Mouse (Mus musculus): ENCODE measurements around the gene Kif13a. TPM values are rescaled to one million over a fixed set of nuclear protein-coding genes. Genes with fewer than 3 reads are reported as not detected.

The Kif13a gene
- polyA plus RNA-seq, 1 experiment from 2014 or later = 6.3 TPM

DNA sequence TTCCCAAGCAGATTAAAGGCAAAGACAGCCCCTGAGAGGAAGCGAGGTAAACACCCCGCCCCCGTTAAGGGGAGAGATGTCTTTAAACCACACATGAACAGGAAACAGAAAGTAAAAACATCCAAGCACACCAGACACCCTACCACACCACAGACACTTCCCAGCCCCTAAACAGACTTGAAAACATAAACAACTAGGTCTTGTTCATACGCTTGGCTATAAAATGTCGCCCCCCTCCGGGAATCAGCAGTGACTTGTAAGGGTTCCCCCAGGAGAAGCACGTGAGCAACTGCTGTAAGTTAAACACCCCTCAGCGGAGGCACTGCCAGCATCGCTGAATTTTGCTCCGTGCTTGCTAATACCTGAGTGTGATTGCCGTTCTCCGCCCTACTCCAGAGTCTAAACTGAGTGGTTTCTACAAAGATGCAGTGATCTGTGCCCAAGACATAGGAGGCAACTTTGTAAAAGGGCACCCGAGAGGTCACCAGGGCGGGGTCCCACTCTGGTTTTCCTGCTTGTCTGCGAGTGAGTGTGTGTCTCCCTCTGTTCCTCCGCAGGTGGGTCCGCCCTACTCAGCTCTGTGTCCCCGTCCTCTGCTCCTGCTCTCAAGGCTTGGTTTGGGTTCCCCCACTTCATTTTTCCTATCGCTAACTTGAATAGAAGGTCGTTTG is 193.7 kb downstream of the Kif13a start:
- DNase-seq (ENCODE audit: low spot score) = peak; percentile 88

DNA sequence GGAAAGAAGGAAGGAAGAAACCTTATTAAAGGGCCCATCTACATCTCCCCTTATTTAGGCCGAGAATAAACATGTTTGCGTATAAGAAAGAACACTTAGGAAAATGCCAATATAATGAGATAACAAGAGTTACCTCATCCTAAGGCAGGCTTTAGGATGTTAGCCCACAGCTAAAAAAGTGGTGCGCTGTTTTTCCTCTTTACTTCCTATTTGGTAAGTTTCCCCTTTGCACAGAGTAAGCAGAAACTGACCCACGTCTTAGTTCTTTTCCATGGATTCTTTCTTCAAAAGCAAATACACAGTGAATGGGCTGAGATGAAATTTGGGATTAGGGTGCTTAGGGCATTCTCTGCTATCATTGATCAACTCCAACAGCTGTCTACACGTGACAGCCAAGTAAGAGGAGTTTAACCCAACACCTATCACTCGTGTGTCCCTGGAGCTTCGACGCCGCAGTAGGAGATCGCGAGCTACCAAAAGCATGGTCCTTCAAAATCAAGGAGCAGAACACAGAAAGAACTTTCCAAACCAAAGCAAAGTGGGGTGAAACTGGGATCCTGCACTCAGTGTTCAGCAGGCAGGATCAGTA is 194.4 kb downstream of the Kif13a start:
- DNase-seq (ENCODE audit: low spot score) = no peak

- no peak for DNase-seq (ENCODE audit: low spot score)
Observed at GRCm38 (mm10) chr13:46729998-46730397, 199.7 kb downstream of the Kif13a start.

- no peak for DNase-seq (ENCODE audit: low spot score)
Observed at GRCm38 (mm10) chr13:46728411-46728810, 201.3 kb downstream of the Kif13a start.

- peak; percentile 99 for DNase-seq (ENCODE audit: low spot score)
Observed at GRCm38 (mm10) chr13:46727837-46728268, 201.8 kb downstream of the Kif13a start, which contains the start of gene Nup153. TSS of gene Nup153 (minus strand) at chr13:46727940.

GRCm38 (mm10) chr13:46727038-46727836 is 202.4 kb downstream of the Kif13a start:
- DNase-seq (ENCODE audit: low spot score) = peak; percentile 75

DNA sequence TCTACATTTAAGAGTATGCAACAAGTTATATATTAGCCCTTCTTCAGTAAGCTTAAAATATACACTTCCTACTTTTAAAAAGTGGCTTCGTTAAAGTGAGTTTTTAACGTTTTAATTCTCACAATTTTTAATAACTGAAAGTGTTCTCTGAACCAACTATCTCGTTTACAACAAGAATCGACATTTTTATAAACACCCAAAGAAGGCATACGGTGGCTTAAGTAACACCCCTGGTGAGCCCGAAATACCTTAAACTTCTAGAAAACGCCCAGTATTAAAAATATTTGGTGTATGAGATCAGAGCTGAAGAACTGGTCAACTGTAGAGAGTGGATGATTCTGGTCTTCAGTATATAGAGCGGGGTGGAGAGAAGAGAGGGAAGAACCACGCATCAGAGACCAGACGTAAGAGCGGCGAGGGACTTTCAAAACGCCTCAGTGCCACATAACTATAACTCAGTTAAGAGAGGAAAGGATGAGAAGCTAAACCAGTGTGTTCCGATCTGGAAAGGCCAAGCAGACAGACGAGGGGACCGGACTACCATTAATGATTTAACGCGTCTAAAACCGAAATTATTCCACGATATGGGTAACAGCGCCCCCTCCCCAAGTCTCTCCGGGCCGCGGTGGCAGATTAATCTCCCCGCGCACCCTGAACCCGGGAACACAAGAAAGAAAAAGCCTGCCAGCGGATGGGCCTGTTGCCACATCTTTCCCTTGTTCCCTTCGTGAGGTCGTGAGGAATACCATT is 203.2 kb downstream of the Kif13a start:
- peak; percentile 21 for DNase-seq (ENCODE audit: low spot score)

- DNase-seq (ENCODE audit: low spot score) = peak; percentile 26
Observed at GRCm38 (mm10) chr13:46725227-46725626, 204.4 kb downstream of the Kif13a start.

- no peak for DNase-seq (ENCODE audit: low spot score)
Observed at GRCm38 (mm10) chr13:46724371-46724770, 205.3 kb downstream of the Kif13a start.

DNA sequence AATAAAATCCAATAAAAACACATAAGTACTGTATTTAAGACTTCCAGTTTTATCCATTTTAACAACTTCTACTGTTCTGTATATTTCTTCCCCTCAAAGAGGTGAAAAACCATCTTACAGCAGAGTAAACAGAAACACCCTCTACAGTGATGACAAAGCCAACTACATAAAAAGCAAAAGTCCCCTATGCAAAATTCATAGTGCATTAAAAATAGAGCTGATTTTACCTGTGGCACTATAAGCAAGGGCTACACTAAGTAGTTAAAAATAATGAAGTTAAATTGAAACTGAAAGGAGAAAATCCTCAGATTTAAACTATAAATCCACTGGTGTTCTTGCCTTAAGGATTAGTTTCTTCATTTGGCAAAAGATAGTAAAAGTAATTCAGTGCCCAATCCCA is 208.7 kb downstream of the Kif13a start:
- no peak for DNase-seq (ENCODE audit: low spot score)

DNA sequence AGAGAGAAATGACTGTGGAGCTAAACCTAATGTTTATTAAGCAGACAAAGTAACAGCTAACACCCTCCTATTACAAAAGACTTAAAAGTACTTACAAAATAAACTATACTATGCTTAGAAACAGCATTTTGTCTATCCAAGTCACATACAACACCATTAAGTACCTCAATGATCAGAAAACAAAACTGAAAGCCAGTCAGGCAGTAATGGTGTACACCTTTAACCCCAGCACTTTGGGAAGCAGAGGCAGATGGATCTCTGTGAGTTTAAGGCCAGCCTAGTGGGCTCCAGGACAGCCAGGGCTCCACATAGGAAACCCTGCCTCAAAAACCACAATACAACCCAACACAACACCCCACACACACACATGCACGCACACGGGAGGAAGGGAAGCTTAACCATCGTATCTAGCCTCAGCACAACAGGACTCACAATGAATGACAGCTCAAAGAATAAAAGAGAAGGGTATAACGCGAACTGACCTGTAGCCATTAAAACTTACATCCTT is 210.7 kb downstream of the Kif13a start:
- no peak for DNase-seq (ENCODE audit: low spot score)

GRCm38 (mm10) chr13:46715976-46716639 is 213.6 kb downstream of the Kif13a start:
- no peak for DNase-seq (ENCODE audit: low spot score)

DNA sequence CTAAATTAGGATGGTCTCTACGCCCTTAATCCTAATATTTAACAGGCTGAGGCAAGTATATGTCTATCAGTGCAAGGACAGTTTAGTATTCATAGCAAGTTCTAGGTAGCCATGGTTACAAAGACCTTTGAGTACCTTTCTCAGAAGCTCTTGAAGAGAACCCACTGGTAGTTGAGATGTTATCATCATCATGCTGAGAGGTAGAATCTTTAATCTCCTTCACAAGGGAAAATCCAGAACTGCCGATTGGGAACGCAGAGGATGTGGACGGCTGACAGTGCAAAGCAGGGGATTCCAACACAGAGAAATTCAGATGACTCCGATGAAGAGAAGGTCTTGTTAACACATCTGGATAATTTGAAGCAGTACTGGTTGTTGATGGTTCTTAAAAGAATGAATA is 216.2 kb downstream of the Kif13a start:
- no peak for DNase-seq (ENCODE audit: low spot score)

DNA sequence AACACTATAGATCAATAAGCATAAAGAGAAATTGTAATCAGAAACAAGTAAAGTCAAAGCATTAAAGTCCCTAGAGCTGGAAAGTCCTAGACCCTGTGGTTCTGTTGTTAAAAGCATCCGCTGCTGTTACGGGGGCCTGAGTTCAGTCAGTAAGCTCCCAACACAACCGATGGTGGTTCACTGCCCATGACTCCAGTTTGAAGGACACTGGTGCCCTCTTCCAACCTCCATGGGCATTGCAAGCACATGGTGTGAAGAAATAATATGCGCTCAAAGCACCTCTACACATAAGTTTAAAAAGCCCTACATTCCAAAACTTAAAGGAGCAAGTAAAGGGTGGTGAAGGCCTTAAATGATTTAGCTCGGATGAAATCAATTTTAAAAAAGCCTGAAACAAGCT is 226.5 kb downstream of the Kif13a start:
- peak; percentile 21 for DNase-seq (ENCODE audit: low spot score)

DNA sequence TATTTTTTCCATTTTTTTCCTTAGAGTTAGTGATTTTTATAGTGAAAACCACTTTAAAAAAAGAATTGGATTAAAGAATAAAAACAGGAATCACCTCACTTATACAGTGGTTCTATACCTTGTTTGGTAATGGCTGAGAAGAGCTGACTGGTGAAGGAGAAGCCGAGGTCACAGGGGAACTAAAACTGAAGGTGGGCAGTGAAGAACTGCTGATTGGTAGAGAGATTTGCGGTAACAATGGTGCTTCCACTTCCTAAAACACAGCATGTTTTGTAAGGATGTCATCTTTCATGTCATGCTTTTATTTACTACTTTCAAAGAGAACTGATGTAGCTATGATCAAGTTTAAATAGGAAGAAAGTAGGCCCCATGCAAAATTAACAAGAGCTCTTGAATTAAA is 228.2 kb downstream of the Kif13a start:
- DNase-seq (ENCODE audit: low spot score) = no peak

GRCm38 (mm10) chr13:46699372-46699771 is 230.3 kb downstream of the Kif13a start:
- DNase-seq (ENCODE audit: low spot score) = no peak

Other genes with a start within 250 kb of the Kif13a start
- gene Nup153, start 201.9 kb downstream of the Kif13a start, polyA plus RNA-seq (2015; fragmentation: Nextera tagmentation; extraction: Ambion mirVana) = 19.5 and 22.2 TPM in 2 replicates
- gene Nhlrc1, start 85.0 kb upstream of the Kif13a start, polyA plus RNA-seq (2015; fragmentation: Nextera tagmentation; extraction: Ambion mirVana) = 1.1 and 1.2 TPM in 2 replicates
- 18.6 and 20.0 TPM in 2 replicates for gene Kdm1b, start 113.6 kb upstream of the Kif13a start, polyA plus RNA-seq (2015; fragmentation: Nextera tagmentation; extraction: Ambion mirVana)
- gene Tpmt, start 114.9 kb upstream of the Kif13a start, polyA plus RNA-seq (2015; fragmentation: Nextera tagmentation; extraction: Ambion mirVana) = 6.9 and 11.0 TPM in 2 replicates
- 305 and 380 TPM in 2 replicates for gene Dek, start 176.3 kb upstream of the Kif13a start, polyA plus RNA-seq (2015; fragmentation: Nextera tagmentation; extraction: Ambion mirVana)
- gene Rnf144b, start 192.8 kb upstream of the Kif13a start, polyA plus RNA-seq (2015; fragmentation: Nextera tagmentation; extraction: Ambion mirVana) = 1.2 and 1.3 TPM in 2 replicates